Mouse (Mus musculus) gastrocnemius, adult 8-10 months (tissue): ENCODE data around the gene Gphn. TPM values are rescaled to one million over a fixed set of nuclear protein-coding genes. Genes with fewer than 3 reads are reported as not detected.

ENCODE experiments used
- DNase-seq, 2 experiments: peaks; one replicate each; pipeline ENCODE4 v3.0.0; 2022; ENCODE audit warnings: low spot score in 2 of 2
- total RNA-seq, 4 experiments: library from RNA; stranded (reverse); gene quantifications; 2 replicates each; pipeline ENCODE4 v1.2.4; 2022

Gene Gphn
- 10 to 100 TPM; 31.7 to 37.7 (median 34.3) TPM for total RNA-seq

- DNase-seq = peak; percentile 77 to 85
Observed at GRCm38 (mm10) chr12:78225707-78226518, at the start of gene Gphn. Gene Gphn, plus strand, starts transcription at chr12:78226379.

GRCm38 (mm10) chr12:78181452-78181851 is 44.7 kb upstream of the Gphn start:
- DNase-seq = no peak

- DNase-seq = no peak
Observed at GRCm38 (mm10) chr12:78193942-78194341, 32.2 kb upstream of the Gphn start, which contains the start of gene Gm6657. Gene Gm6657, plus strand, starts transcription at chr12:78194242.

GRCm38 (mm10) chr12:78195368-78195767 is 30.8 kb upstream of the Gphn start:
- no peak for DNase-seq

- DNase-seq = no peak
Observed at GRCm38 (mm10) chr12:78203646-78204045, 22.5 kb upstream of the Gphn start.

- no peak for DNase-seq
Observed at GRCm38 (mm10) chr12:78205915-78206570, 20.1 kb upstream of the Gphn start.

- no peak for DNase-seq
Observed at GRCm38 (mm10) chr12:78206571-78206960, 19.6 kb upstream of the Gphn start.

GRCm38 (mm10) chr12:78209856-78210255 is 16.3 kb upstream of the Gphn start:
- no peak for DNase-seq

- no peak for DNase-seq
Observed at GRCm38 (mm10) chr12:78215490-78215889, 10.7 kb upstream of the Gphn start.

- DNase-seq = no peak
Observed at GRCm38 (mm10) chr12:78219191-78219825, 6.9 kb upstream of the Gphn start.

GRCm38 (mm10) chr12:78226519-78226875 is 318 bp downstream of the Gphn start:
- peak; percentile 75 to 83 for DNase-seq

- peak in 1 of 2 experiments; percentile 28 for DNase-seq
Observed at GRCm38 (mm10) chr12:78227021-78227932, 1.1 kb downstream of the Gphn start.

GRCm38 (mm10) chr12:78228139-78228538 is 2.0 kb downstream of the Gphn start:
- DNase-seq = no peak

GRCm38 (mm10) chr12:78232560-78232959 is 6.4 kb downstream of the Gphn start:
- DNase-seq = no peak

GRCm38 (mm10) chr12:78248366-78248765 is 22.2 kb downstream of the Gphn start:
- DNase-seq = no peak

GRCm38 (mm10) chr12:78249151-78249550 is 23.0 kb downstream of the Gphn start:
- no peak for DNase-seq

- no peak for DNase-seq
Observed at GRCm38 (mm10) chr12:78277386-78277785, 51.2 kb downstream of the Gphn start.

GRCm38 (mm10) chr12:78290384-78290783 is 64.2 kb downstream of the Gphn start:
- DNase-seq = no peak

- DNase-seq = no peak
Observed at GRCm38 (mm10) chr12:78298824-78299398, 72.7 kb downstream of the Gphn start.

- DNase-seq = no peak
Observed at GRCm38 (mm10) chr12:78315106-78315505, 88.9 kb downstream of the Gphn start.

GRCm38 (mm10) chr12:78327946-78328345 is 101.8 kb downstream of the Gphn start:
- no peak for DNase-seq
